Mouse (Mus musculus): ENCODE measurements around the gene Agbl2. TPM values are rescaled to one million over a fixed set of nuclear protein-coding genes. Genes with fewer than 3 reads are reported as not detected.

The Agbl2 gene
- polyA plus RNA-seq, 1 experiment from 2014 or later, result 1.1 TPM

DNA sequence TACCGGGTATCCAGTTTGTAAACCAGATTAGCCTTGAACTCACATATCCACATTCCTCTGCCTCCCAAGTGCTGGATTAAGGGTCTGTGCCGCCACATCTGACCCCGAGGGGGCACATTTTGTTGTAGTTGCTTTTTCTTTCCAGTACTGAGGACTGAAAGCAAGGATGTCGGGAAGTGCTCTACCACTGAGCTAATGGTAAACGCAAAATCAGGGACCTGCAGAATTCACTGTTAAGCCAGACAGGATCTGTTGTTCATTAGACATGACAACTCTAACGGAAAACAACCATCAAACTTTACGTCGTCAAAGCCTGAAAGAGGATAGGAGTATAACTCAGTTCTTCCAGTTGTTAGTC is 64.0 kb downstream of the Agbl2 start:
- 3% methylated on average over 8 of the region's 8 CpGs for WGBS
- H3K4me2 ChIP-seq (replicated peaks), result peak overlapping the region; percentile 61

DNA sequence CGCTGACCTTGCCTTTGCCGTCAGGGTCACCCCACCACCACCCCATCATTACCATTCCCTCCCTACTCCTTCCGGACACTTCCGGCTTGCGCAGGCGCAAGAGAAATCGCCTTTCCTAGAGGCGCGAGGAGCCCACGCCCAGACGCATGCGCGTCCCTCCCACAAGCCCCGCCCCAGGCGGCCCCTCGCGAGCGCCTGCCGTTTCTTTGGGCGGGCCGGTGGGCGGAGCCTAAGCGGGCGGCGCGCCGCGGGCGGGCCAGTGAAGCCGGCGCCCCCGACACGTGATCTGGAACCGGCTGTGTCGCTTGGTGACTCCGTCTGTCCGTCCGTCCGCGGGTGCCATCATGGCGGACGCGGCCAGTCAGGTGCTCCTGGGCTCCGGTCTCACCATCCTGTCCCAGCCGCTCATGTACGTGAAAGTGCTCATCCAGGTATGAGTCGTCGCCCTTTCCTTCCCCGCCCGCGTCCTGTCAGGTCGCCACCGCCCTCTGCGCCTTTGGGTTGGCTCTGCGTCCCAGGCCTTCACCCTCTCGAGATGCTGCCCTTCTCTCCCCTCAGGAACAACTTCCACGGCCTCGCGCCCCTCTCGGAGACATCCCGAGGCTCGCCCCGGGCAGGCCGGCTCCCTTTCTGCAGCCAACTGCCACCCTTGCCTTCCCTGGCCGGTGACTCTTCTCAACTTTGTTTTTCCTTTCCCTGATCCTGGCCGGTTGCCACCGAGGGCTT is 64.6 kb downstream of the Agbl2 start, which contains the start of gene Mtch2:
TSS of gene Mtch2 (plus strand) at position 201 of the 726 bp plus-strand sequence.
- peaks cover 21% of the 10 kb centered on the region for H3K36me3 ChIP-seq
- peak within 1 kb of the TSS; percentile 84 for H3K9ac ChIP-seq
- peak; percentile 96 for ATAC-seq (ENCODE audit: insufficient number of reproducible peaks, insufficient read depth, low FRiP score, low TSS enrichment)
- 0 out of 2 replicates have a peak, but pooled peaks cover 4% of the 10 kb centered on the region for H3K4me1 ChIP-seq
- under 1% methylated on average over 67 of the region's 67 CpGs for whole genome bisulfite sequencing
- H3K27ac ChIP-seq, result peak within 1 kb of the TSS; percentile 81
- H3K4me3 ChIP-seq, result peak within 1 kb of the TSS; percentile 80
- H3K9me3 ChIP-seq, result no peaks in the 10 kb centered on the region
- H3K27me3 ChIP-seq, result no peaks in the 10 kb centered on the region
- peak within 1 kb of the TSS; percentile 61 for H3K4me2 ChIP-seq (replicated peaks)

More for the DNA sequence above, 64.0 kb downstream of the Agbl2 start:
- peak; percentile 53; the same call in 1 of the 2 replicates for ATAC-seq (ENCODE audit: insufficient number of reproducible peaks, insufficient read depth, low FRiP score, low TSS enrichment)
- 0 out of 2 replicates have a peak, but pooled peaks cover 4% of the 10 kb centered on the region for H3K4me1 ChIP-seq
- peaks cover 16% of the 10 kb centered on the region for H3K36me3 ChIP-seq
- no peaks in the 10 kb centered on the region for H3K27me3 ChIP-seq
- H3K4me3 ChIP-seq, result peak overlapping the region; percentile 80
- H3K27ac ChIP-seq, result peak overlapping the region; percentile 61
- peak overlapping the region; percentile 56 for H3K9ac ChIP-seq
- H3K9me3 ChIP-seq, result no peaks in the 10 kb centered on the region

- no peak for ATAC-seq (ENCODE audit: insufficient number of reproducible peaks, insufficient read depth, low FRiP score, low TSS enrichment)
- Histone ChIP-seq H3K9ac (peak overlapping the region; percentile 84), H3K27ac (peak overlapping the region; percentile 81), H3K36me3 (peaks cover 25% of the 10 kb centered on the region), H3K4me2 (replicated peaks) (peak overlapping the region; percentile 61), H3K27me3 (no peaks in the 10 kb centered on the region), H3K9me3 (no peaks in the 10 kb centered on the region), H3K4me3 (peak overlapping the region; percentile 80), H3K4me1 (0 out of 2 replicates have a peak, but pooled peaks cover 4% of the 10 kb centered on the region)
- WGBS, result under 1% methylated on average over 13 of the region's 13 CpGs
Measured at GRCm38 (mm10) chr2:90847681-90848050, 65.1 kb downstream of the Agbl2 start.

- Histone ChIP-seq H3K4me3 (peak overlapping the region; percentile 80), H3K9ac (no peak overlapping the region), H3K4me2 (replicated peaks) (peak overlapping the region; percentile 61), H3K9me3 (no peaks in the 10 kb centered on the region), H3K27me3 (no peaks in the 10 kb centered on the region), H3K27ac (no peak overlapping the region), H3K36me3 (peaks cover 32% of the 10 kb centered on the region), H3K4me1 (0 out of 2 replicates have a peak, but pooled peaks cover 4% of the 10 kb centered on the region)
- WGBS, result 92% methylated on average over 5 of the region's 5 CpGs
- ATAC-seq (ENCODE audit: insufficient number of reproducible peaks, insufficient read depth, low FRiP score, low TSS enrichment), result no peak
Measured at GRCm38 (mm10) chr2:90848331-90848730, 65.8 kb downstream of the Agbl2 start.

DNA sequence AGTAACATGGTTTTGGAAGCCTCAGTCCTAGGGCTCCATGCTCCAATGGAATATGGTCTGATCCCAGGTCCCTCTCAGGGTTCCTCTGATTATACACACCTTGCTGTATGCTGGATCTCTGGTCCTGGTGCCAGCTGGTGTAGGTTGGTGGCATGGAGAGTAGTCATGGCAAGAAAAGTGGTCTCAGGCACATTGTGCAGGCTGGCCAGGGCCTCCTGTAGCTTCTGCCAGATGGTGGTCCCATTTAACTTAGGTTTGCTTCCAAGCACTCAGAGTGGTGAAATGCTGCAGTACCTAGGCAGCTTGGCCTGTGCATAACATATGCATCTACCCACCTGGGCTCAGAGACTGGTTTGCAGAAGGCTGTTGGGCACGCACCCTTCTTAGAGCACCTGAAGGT is 67.9 kb downstream of the Agbl2 start:
- Histone ChIP-seq H3K36me3 (peaks cover 40% of the 10 kb centered on the region), H3K4me2 (replicated peaks) (no peak overlapping the region), H3K9ac (no peak overlapping the region), H3K4me1 (0 out of 2 replicates have a peak, but pooled peaks cover 4% of the 10 kb centered on the region), H3K27me3 (no peaks in the 10 kb centered on the region), H3K27ac (no peak overlapping the region), H3K4me3 (no peak overlapping the region), H3K9me3 (no peaks in the 10 kb centered on the region)
- no peak for ATAC-seq (ENCODE audit: insufficient number of reproducible peaks, insufficient read depth, low FRiP score, low TSS enrichment)
- WGBS, result 97% methylated on average over 1 of the region's 1 CpGs

DNA sequence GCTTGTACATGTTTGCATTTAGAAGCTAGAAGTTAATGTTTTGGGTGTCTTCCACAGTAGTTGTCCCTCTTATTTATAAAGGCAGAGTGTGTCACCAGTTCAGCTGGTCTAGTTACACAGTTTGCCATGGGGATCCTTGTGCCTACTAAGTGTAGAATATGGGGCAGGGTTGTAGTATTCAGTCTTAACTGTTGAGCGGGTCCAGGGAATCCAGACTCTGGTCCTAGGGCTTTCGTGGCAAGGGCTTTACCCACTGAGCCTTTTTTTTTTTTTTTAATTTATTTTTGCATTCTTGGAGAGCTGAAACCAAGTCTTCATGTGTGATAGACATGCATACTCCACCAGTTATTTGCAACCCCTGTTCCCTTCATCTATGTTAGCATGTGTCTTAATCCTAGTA is 79.0 kb downstream of the Agbl2 start:
- H3K9ac ChIP-seq, result no peak overlapping the region
- no peak overlapping the region for H3K27ac ChIP-seq
- H3K4me1 ChIP-seq, result no peaks in the 10 kb centered on the region
- ATAC-seq (ENCODE audit: insufficient number of reproducible peaks, insufficient read depth, low FRiP score, low TSS enrichment), result no peak
- H3K9me3 ChIP-seq, result no peaks in the 10 kb centered on the region
- no peak overlapping the region for H3K4me3 ChIP-seq
- H3K27me3 ChIP-seq, result no peaks in the 10 kb centered on the region
- 98% methylated on average over 2 of the region's 2 CpGs for WGBS
- H3K4me2 ChIP-seq (replicated peaks), result no peak overlapping the region
- peaks cover 64% of the 10 kb centered on the region for H3K36me3 ChIP-seq

DNA sequence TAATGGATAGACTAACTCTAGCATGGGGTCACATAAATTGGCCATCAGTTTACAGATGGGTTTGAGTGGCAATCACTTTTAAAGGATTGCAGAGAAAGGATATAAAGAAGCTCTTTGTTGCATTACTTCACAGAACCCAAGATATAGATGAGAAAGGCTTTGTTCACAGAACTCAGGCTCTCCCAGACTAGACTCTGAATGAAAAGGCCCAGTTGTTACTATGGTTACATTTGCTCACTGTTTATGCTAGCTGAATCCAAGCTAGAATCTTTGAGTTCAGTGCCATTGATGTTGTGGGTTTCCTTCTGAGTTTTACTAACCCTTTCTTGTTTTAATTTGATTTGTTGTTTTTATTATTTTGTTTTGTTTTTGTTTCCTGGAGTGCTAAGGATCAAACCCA is 81.7 kb downstream of the Agbl2 start:
- Histone ChIP-seq H3K9me3 (no peaks in the 10 kb centered on the region), H3K27me3 (no peaks in the 10 kb centered on the region), H3K4me3 (no peak overlapping the region), H3K36me3 (peaks cover 66% of the 10 kb centered on the region), H3K4me2 (replicated peaks) (no peak overlapping the region), H3K27ac (no peak overlapping the region), H3K4me1 (no peaks in the 10 kb centered on the region), H3K9ac (no peak overlapping the region)
- ATAC-seq (ENCODE audit: insufficient number of reproducible peaks, insufficient read depth, low FRiP score, low TSS enrichment), result no peak

- Histone ChIP-seq H3K36me3 (peaks cover 48% of the 10 kb centered on the region), H3K27me3 (no peaks in the 10 kb centered on the region), H3K4me2 (replicated peaks) (no peak overlapping the region), H3K9ac (no peak overlapping the region), H3K4me1 (no peaks in the 10 kb centered on the region), H3K4me3 (no peak overlapping the region), H3K27ac (no peak overlapping the region), H3K9me3 (no peaks in the 10 kb centered on the region)
- peak; percentile 87 for ATAC-seq (ENCODE audit: insufficient number of reproducible peaks, insufficient read depth, low FRiP score, low TSS enrichment)
- 35% methylated on average over 3 of the region's 3 CpGs for WGBS
Measured at GRCm38 (mm10) chr2:90866524-90866923, 84.0 kb downstream of the Agbl2 start.

- Histone ChIP-seq H3K4me2 (replicated peaks) (no peak overlapping the region), H3K9me3 (no peaks in the 10 kb centered on the region), H3K4me3 (no peak overlapping the region), H3K4me1 (no peaks in the 10 kb centered on the region), H3K27ac (no peak overlapping the region), H3K27me3 (no peaks in the 10 kb centered on the region), H3K9ac (no peak overlapping the region), H3K36me3 (peaks cover 26% of the 10 kb centered on the region)
- WGBS, result 35% methylated on average over 4 of the region's 4 CpGs
- no peak for ATAC-seq (ENCODE audit: insufficient number of reproducible peaks, insufficient read depth, low FRiP score, low TSS enrichment)
Measured at GRCm38 (mm10) chr2:90870136-90870601, 87.6 kb downstream of the Agbl2 start.

- WGBS, result 62% methylated on average over 8 of the region's 8 CpGs
- Histone ChIP-seq H3K9me3 (no peaks in the 10 kb centered on the region), H3K4me3 (no peak overlapping the region), H3K27ac (no peak overlapping the region), H3K4me1 (no peaks in the 10 kb centered on the region), H3K36me3 (peaks cover 15% of the 10 kb centered on the region; the same call in 1 of the 2 replicates), H3K9ac (no peak overlapping the region), H3K4me2 (replicated peaks) (no peak overlapping the region), H3K27me3 (no peaks in the 10 kb centered on the region)
- no peak for ATAC-seq (ENCODE audit: insufficient number of reproducible peaks, insufficient read depth, low FRiP score, low TSS enrichment)
Measured at GRCm38 (mm10) chr2:90871180-90871961, 88.8 kb downstream of the Agbl2 start.

DNA sequence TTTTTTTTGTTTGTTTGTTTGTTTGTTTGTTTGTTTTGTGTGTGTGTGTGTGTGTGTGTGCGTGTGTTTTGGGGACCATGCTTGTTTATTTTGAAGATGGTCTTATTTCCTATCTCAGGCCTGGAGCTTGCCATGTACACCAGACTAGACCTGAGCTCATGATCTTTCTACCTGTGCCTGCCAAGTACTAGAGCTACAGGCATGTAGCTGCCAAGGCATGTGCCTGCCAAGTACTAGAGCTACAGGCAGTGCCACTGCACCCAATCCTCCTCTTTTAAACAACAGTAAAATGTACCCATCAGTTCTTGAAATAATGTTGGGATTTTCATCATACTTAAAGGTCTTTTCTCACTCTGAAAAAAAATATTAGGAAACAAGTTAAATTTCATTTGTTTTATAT is 91.5 kb downstream of the Agbl2 start:
- WGBS, result 75% methylated on average over 1 of the region's 1 CpGs
- no peak for ATAC-seq (ENCODE audit: insufficient number of reproducible peaks, insufficient read depth, low FRiP score, low TSS enrichment)
- no peaks in the 10 kb centered on the region for H3K36me3 ChIP-seq

DNA sequence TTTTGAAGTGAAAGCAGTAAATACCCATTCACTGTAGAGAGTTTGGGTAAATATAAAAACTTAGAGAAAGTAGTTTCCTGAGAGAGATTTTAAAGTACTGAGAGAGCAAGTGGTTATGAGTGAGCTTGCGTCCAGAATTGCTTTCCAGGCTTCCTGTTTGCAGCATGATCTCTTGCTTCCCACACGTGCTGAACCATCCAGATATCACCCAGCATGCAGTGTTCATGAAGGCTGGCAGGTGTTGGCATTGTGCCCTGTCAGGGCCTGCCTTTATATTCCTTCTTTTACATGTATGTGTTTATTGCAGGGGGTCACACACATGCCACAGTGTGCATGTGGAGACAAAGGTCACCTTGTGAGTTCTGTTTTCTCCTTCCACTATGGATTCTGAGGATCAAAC is 92.7 kb downstream of the Agbl2 start:
- H3K4me3 ChIP-seq, result no peak overlapping the region
- no peak for ATAC-seq (ENCODE audit: insufficient number of reproducible peaks, insufficient read depth, low FRiP score, low TSS enrichment)
- 62% methylated on average over 2 of the region's 2 CpGs for WGBS

More for the DNA sequence above, 91.5 kb downstream of the Agbl2 start:
- no peak overlapping the region for H3K9ac ChIP-seq
- no peaks in the 10 kb centered on the region for H3K9me3 ChIP-seq
- H3K4me1 ChIP-seq, result no peaks in the 10 kb centered on the region
- no peak overlapping the region for H3K27ac ChIP-seq
- no peak overlapping the region for H3K4me3 ChIP-seq
- H3K4me2 ChIP-seq (replicated peaks), result no peak overlapping the region
- no peaks in the 10 kb centered on the region for H3K27me3 ChIP-seq

More for the DNA sequence above, 92.7 kb downstream of the Agbl2 start:
- Histone ChIP-seq H3K27me3 (0 out of 2 replicates have a peak, but pooled peaks cover 5% of the 10 kb centered on the region), H3K4me2 (replicated peaks) (no peak overlapping the region), H3K4me1 (no peaks in the 10 kb centered on the region), H3K36me3 (no peaks in the 10 kb centered on the region), H3K9ac (no peak overlapping the region), H3K27ac (no peak overlapping the region), H3K9me3 (no peaks in the 10 kb centered on the region)
